Mouse (Mus musculus) cerebellum, adult 11 months (tissue): ENCODE measurements around the gene Kcna3.

ENCODE experiments used
- DNase-seq: peaks from one replicate; pipeline ENCODE4 v3.0.0; 2022

Gene Kcna3

GRCm38 (mm10) chr3:107065510-107066095 is 29.6 kb downstream of the Kcna3 start:
- no peak for DNase-seq

- no peak for DNase-seq
These were observed 30.3 kb downstream of the Kcna3 start for GRCm38 (mm10) chr3:107066165-107066850.

GRCm38 (mm10) chr3:107067245-107067644 is 31.3 kb downstream of the Kcna3 start:
- no peak for DNase-seq

GRCm38 (mm10) chr3:107073863-107074262 is 37.9 kb downstream of the Kcna3 start:
- DNase-seq: no peak

- no peak for DNase-seq
These were observed 39.7 kb downstream of the Kcna3 start for GRCm38 (mm10) chr3:107075705-107076104.

- DNase-seq: no peak
These were observed 40.7 kb downstream of the Kcna3 start for GRCm38 (mm10) chr3:107076658-107077057.

GRCm38 (mm10) chr3:107077101-107077500 is 41.1 kb downstream of the Kcna3 start:
- DNase-seq: no peak

GRCm38 (mm10) chr3:107080803-107081202 is 44.8 kb downstream of the Kcna3 start:
- no peak for DNase-seq

GRCm38 (mm10) chr3:107081227-107081626 is 45.3 kb downstream of the Kcna3 start:
- no peak for DNase-seq

- no peak for DNase-seq
These were observed 48.6 kb downstream of the Kcna3 start for GRCm38 (mm10) chr3:107084586-107084985.

- DNase-seq: no peak
These were observed 51.4 kb downstream of the Kcna3 start for GRCm38 (mm10) chr3:107087410-107087809.
